Mouse (Mus musculus): Measurements from ENCODE around the gene Mrpl4. TPM values are rescaled to one million over a fixed set of nuclear protein-coding genes. Genes with fewer than 3 reads are reported as not detected.
A peak's percentile ranks its signal among the peaks of the same experiment; 100 is the strongest.

Mrpl4 gene
- polyA plus RNA-seq, 2 experiments: 36.7 to 61.3 TPM

DNA sequence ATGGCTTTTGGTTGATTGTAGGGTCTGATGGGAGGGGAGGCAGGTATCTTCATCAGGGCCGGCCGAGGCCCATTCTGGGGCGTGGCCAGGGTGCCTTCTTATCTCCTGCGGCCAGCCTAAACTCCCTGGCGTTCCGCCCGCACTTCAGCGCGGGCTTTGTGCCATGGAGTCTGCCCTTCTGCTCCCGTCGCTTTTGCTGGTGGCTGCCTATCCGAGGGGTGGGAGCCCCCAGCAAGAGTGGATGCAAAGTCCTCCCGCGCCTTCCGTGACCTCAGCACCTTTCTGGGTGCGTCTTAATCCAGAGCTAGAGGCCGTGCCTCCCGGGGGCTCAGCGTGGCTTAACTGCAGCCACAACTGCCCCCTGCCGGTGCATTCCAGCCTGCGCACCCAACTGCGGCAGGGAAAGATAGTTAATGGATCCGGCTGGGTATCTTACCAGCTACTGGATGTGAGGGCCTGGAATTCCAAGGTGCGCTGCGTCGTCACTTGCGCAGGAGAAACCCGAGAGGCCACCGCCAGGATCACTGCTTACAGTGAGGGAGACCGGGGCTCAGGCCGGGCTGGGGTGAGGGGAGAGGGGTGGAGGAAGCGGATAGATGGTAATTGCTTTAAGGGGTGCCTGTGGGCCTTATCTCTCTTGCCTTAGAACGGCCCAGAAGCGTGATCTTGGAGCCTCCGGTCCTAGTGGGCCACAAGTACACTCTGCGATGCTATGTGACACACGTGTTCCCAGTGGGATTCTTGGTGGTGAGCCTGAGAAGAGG, 26.9 kb downstream of the Mrpl4 start, which contains the start of gene Icam4:
Gene Icam4 (plus strand): TSS at position 83 of the 764 bp plus-strand sequence.
- Histone ChIP-seq H3K4me3 (ENCODE audit: insufficient read depth in 1 of 2, low read depth in 2 of 2, low read length in 2 of 2) (peak within 1 kb of the TSS; percentile 67 to 87), H3K36me3 (replicated peaks; ENCODE audit: control insufficient read depth, insufficient read depth, low read depth) (no peaks in the 10 kb centered on the region), H3K9ac (replicated peaks) (peak within 1 kb of the TSS; percentile 95), H3K4me2 (ENCODE audit: low read depth) (peak within 1 kb of the TSS; percentile 100), H3K27ac (peak within 1 kb of the TSS; percentile 91), H3K9me3 (ENCODE audit: control insufficient read depth, low read length) (no peaks in the 10 kb centered on the region), H3K4me1 (replicated peaks; ENCODE audit: control insufficient read depth in 2 of 2, insufficient read depth in 2 of 2, low read length in 1 of 2) (peaks cover 30 to 32% of the 10 kb centered on the region in 2 experiments), H3K27me3 (ENCODE audit: control insufficient read depth, insufficient read depth, low read length) (peaks cover 26% of the 10 kb centered on the region)
- under 1% methylated on average over 37 of the region's 37 CpGs for WGBS (ENCODE audit: insufficient replicate concordance)
- TF ChIP-seq CTCF (IDR thresholded peaks at IDR 0.05; ENCODE audit: low read depth): peak; percentile 98
- peak; percentile 88 for TF ChIP-seq EP300 (IDR thresholded peaks at IDR 0.05; ENCODE audit: low read depth)
- peak; percentile 81 for ATAC-seq (ENCODE audit: insufficient read depth)
- peak; percentile 89 for DNase-seq (ENCODE audit: low read depth in 3 of 3, low spot score in 3 of 3)

DNA sequence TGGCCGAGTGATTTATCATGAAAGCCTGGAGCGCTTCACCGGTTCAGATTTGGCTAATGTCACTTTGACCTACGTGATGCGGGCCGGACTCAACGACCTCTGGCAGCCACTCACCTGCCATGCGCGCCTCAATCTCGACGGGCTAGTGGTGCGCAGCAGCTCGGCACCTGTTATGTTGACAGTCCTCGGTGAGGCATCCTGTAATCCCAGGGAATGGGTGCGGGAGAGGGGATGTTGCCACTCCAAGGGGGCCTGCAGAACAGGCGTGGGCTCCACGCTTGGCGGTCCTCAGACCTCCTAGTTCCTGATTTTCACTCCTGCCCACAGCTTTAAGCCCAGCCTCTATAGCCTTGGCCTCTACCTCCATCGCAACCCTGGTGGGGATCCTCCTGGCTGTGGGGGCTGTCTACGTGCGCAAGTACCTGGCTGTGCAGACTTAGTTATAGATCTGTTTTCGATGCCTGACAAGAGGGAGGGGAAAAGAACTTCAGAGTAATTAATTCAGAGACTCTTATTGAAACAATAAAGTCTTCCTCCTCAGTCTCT, 27.6 kb downstream of the Mrpl4 start:
- peak; percentile 6; the same call in 1 of the 2 replicates for ATAC-seq (ENCODE audit: insufficient read depth)
- H3K27me3 ChIP-seq (ENCODE audit: control insufficient read depth, insufficient read depth, low read length): peaks cover 32% of the 10 kb centered on the region
- H3K36me3 ChIP-seq (replicated peaks; ENCODE audit: control insufficient read depth, insufficient read depth, low read depth): no peaks in the 10 kb centered on the region
- no peaks in the 10 kb centered on the region for H3K9me3 ChIP-seq (ENCODE audit: control insufficient read depth, low read length)
- H3K4me2 ChIP-seq (ENCODE audit: low read depth): peak overlapping the region; percentile 100
- TF ChIP-seq CTCF (IDR thresholded peaks at IDR 0.05; ENCODE audit: low read depth) (no peak), EP300 (IDR thresholded peaks at IDR 0.05; ENCODE audit: low read depth) (no peak)
- peak overlapping the region; percentile 67 to 87 for H3K4me3 ChIP-seq (ENCODE audit: insufficient read depth in 1 of 2, low read depth in 2 of 2, low read length in 2 of 2)
- DNase-seq (ENCODE audit: low read depth in 3 of 3, low spot score in 3 of 3): no peak
- peak overlapping the region; percentile 95 for H3K9ac ChIP-seq (replicated peaks)
- peak overlapping the region; percentile 91 for H3K27ac ChIP-seq
- WGBS (ENCODE audit: insufficient replicate concordance): 9% methylated on average over 22 of the region's 22 CpGs
- peaks cover 30 to 32% of the 10 kb centered on the region in 2 experiments for H3K4me1 ChIP-seq (replicated peaks; ENCODE audit: control insufficient read depth in 2 of 2, insufficient read depth in 2 of 2, low read length in 1 of 2)

DNA sequence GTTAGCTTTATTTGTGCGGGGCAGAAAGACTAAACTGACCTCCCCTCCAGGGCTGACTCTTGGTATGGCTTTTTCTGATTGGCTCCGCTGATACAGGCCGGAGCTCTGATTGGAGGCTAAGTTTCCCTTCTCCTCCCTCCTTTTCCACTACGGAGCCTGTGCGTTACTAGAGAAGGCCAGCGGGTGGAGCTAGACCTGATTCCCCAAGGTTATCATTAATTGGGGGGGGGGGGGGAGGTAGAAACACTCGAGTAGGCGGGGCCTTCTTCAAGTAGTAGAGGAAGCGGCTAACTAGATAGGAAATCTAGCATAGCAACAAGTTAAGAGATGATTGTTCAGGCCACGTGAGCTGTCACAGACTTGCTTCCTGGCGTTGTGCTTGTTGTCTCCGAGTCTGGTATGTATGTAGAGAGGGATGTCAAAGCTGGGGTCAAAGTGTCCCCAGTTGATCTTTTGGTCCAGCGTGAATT, 28.3 kb downstream of the Mrpl4 start:
- peak overlapping the region; percentile 67 to 87 for H3K4me3 ChIP-seq (ENCODE audit: insufficient read depth in 1 of 2, low read depth in 2 of 2, low read length in 2 of 2)
- DNase-seq (ENCODE audit: low read depth in 3 of 3, low spot score in 3 of 3): peak; percentile 93 to 97 (median 94)
- peak; percentile 70 for ATAC-seq (ENCODE audit: insufficient read depth)
- peaks cover 30 to 32% of the 10 kb centered on the region in 2 experiments for H3K4me1 ChIP-seq (replicated peaks; ENCODE audit: control insufficient read depth in 2 of 2, insufficient read depth in 2 of 2, low read length in 1 of 2)
- WGBS (ENCODE audit: insufficient replicate concordance): under 1% methylated on average over 13 of the region's 13 CpGs
- peaks cover 39% of the 10 kb centered on the region for H3K27me3 ChIP-seq (ENCODE audit: control insufficient read depth, insufficient read depth, low read length)
- peak overlapping the region; percentile 91 for H3K27ac ChIP-seq
- H3K9me3 ChIP-seq (ENCODE audit: control insufficient read depth, low read length): no peaks in the 10 kb centered on the region
- peak; percentile 86 for TF ChIP-seq CTCF (IDR thresholded peaks at IDR 0.05; ENCODE audit: low read depth)
- 0 out of 2 replicates have a peak, but pooled peaks have one; percentile 8 for TF ChIP-seq EP300 (IDR thresholded peaks at IDR 0.05; ENCODE audit: low read depth)
- no peaks in the 10 kb centered on the region for H3K36me3 ChIP-seq (replicated peaks; ENCODE audit: control insufficient read depth, insufficient read depth, low read depth)
- peak overlapping the region; percentile 95 for H3K9ac ChIP-seq (replicated peaks)
- H3K4me2 ChIP-seq (ENCODE audit: low read depth): peak overlapping the region; percentile 100

GRCm38 (mm10) chr9:21031251-21031895, 28.8 kb downstream of the Mrpl4 start:
- H3K27ac ChIP-seq: peak overlapping the region; percentile 88
- under 1% methylated on average over 36 of the region's 36 CpGs for WGBS (ENCODE audit: insufficient replicate concordance)
- no peak for ATAC-seq (ENCODE audit: insufficient read depth)

More at GRCm38 (mm10) chr9:21031251-21031895, 28.8 kb downstream of the Mrpl4 start:
- no peaks in the 10 kb centered on the region for H3K9me3 ChIP-seq (ENCODE audit: control insufficient read depth, low read length)
- peak overlapping the region; percentile 67 to 79 for H3K4me3 ChIP-seq (ENCODE audit: insufficient read depth in 1 of 2, low read depth in 2 of 2, low read length in 2 of 2)
- H3K4me1 ChIP-seq (replicated peaks; ENCODE audit: control insufficient read depth in 2 of 2, insufficient read depth in 2 of 2, low read length in 1 of 2): peaks cover 30 to 32% of the 10 kb centered on the region in 2 experiments
- H3K4me2 ChIP-seq (ENCODE audit: low read depth): peak overlapping the region; percentile 100
- H3K27me3 ChIP-seq (ENCODE audit: control insufficient read depth, insufficient read depth, low read length): peaks cover 45% of the 10 kb centered on the region
- DNase-seq (ENCODE audit: low read depth in 3 of 3, low spot score in 3 of 3): peak in 1 of 3 experiments; percentile 44
- TF ChIP-seq CTCF (IDR thresholded peaks at IDR 0.05; ENCODE audit: low read depth) (no peak), EP300 (IDR thresholded peaks at IDR 0.05; ENCODE audit: low read depth) (no peak)
- no peaks in the 10 kb centered on the region for H3K36me3 ChIP-seq (replicated peaks; ENCODE audit: control insufficient read depth, insufficient read depth, low read depth)
- H3K9ac ChIP-seq (replicated peaks): peak overlapping the region; percentile 65
